Mouse (Mus musculus) bone marrow macrophage, adult 2 months (primary cell): ENCODE results near the gene Sema5a.

Source experiments
- CTCF ChIP-seq: IDR thresholded peaks from 2 replicates; pipeline ENCODE4 v1.5.1; 2012; ENCODE audit warnings: low read depth, mild to moderate bottlenecking, low read length, moderate library complexity
- POLR2A ChIP-seq: IDR thresholded peaks from 2 replicates; pipeline ENCODE4 v1.6.1; 2012; ENCODE audit warnings: mild to moderate bottlenecking, low read depth, low read length, borderline replicate concordance

GRCm38 (mm10) chr15:32532539-32532938 is 287.9 kb downstream of the Sema5a start:
- no peak for TF ChIP-seq CTCF
- TF ChIP-seq POLR2A = no peak
